Mouse (Mus musculus): ENCODE results near the gene Tnrc18. TPM values are rescaled to one million over a fixed set of nuclear protein-coding genes. Genes with fewer than 3 reads are reported as not detected.

Gene Tnrc18
- total and polyA plus RNA-seq, 2 experiments: 4.0 to 17.8 TPM

- Histone ChIP-seq H3K9ac (ENCODE audit: low read depth, low read length) (no peak overlapping the region), H3K27ac (replicated peaks; ENCODE audit: insufficient read depth, low read depth, low read length) (no peak overlapping the region), H3K4me3 (ENCODE audit: insufficient read depth, low read depth, low read length) (no peak overlapping the region), H3K79me2 (ENCODE audit: control insufficient read depth, insufficient read depth, low read length) (no peaks in the 10 kb centered on the region), H3K4me1 (ENCODE audit: control insufficient read depth, insufficient read depth, low read length) (no peaks in the 10 kb centered on the region), H3K27me3 (ENCODE audit: control insufficient read depth, insufficient read depth, low read length) (no peaks in the 10 kb centered on the region), H3K36me3 (ENCODE audit: control insufficient read depth, insufficient read depth, low read length) (peaks cover 27% of the 10 kb centered on the region)
- no peak for TF ChIP-seq CTCF (IDR thresholded peaks at IDR 0.05; ENCODE audit: low read depth, low read length)
- no peak for TF ChIP-seq POLR2A (IDR thresholded peaks at IDR 0.05; ENCODE audit: extremely low read depth, insufficient read depth, low read length)
- no peak for DNase-seq (ENCODE audit: extremely low read depth, low read depth, low spot score)
- WGBS: 94% methylated on average over 13 of the region's 13 CpGs
Observed at GRCm38 (mm10) chr5:142752241-142752640, 65.2 kb downstream of the Tnrc18 start.

GRCm38 (mm10) chr5:142750173-142750572 is 67.3 kb downstream of the Tnrc18 start:
- H3K9ac ChIP-seq (ENCODE audit: low read depth, low read length): no peak overlapping the region
- peaks cover 27% of the 10 kb centered on the region for H3K36me3 ChIP-seq (ENCODE audit: control insufficient read depth, insufficient read depth, low read length)
- 82% methylated on average over 11 of the region's 11 CpGs for WGBS

GRCm38 (mm10) chr5:142747026-142747629 is 70.3 kb downstream of the Tnrc18 start:
- H3K4me3 ChIP-seq (ENCODE audit: insufficient read depth, low read depth, low read length): no peak overlapping the region
- H3K27me3 ChIP-seq (ENCODE audit: control insufficient read depth, insufficient read depth, low read length): no peaks in the 10 kb centered on the region
- WGBS: 79% methylated on average over 12 of the region's 12 CpGs
- TF ChIP-seq POLR2A (IDR thresholded peaks at IDR 0.05; ENCODE audit: extremely low read depth, insufficient read depth, low read length) (no peak), CTCF (IDR thresholded peaks at IDR 0.05; ENCODE audit: low read depth, low read length) (no peak)
- peaks cover 29% of the 10 kb centered on the region for H3K36me3 ChIP-seq (ENCODE audit: control insufficient read depth, insufficient read depth, low read length)
- no peaks in the 10 kb centered on the region for H3K4me1 ChIP-seq (ENCODE audit: control insufficient read depth, insufficient read depth, low read length)
- H3K9ac ChIP-seq (ENCODE audit: low read depth, low read length): no peak overlapping the region
- H3K79me2 ChIP-seq (ENCODE audit: control insufficient read depth, insufficient read depth, low read length): no peaks in the 10 kb centered on the region
- H3K27ac ChIP-seq (replicated peaks; ENCODE audit: insufficient read depth, low read depth, low read length): no peak overlapping the region
- DNase-seq (ENCODE audit: extremely low read depth, low read depth, low spot score): no peak

More at GRCm38 (mm10) chr5:142750173-142750572, 67.3 kb downstream of the Tnrc18 start:
- no peak for DNase-seq (ENCODE audit: extremely low read depth, low read depth, low spot score)
- H3K4me1 ChIP-seq (ENCODE audit: control insufficient read depth, insufficient read depth, low read length): no peaks in the 10 kb centered on the region
- no peaks in the 10 kb centered on the region for H3K79me2 ChIP-seq (ENCODE audit: control insufficient read depth, insufficient read depth, low read length)
- H3K27ac ChIP-seq (replicated peaks; ENCODE audit: insufficient read depth, low read depth, low read length): no peak overlapping the region
- no peaks in the 10 kb centered on the region for H3K27me3 ChIP-seq (ENCODE audit: control insufficient read depth, insufficient read depth, low read length)
- TF ChIP-seq POLR2A (IDR thresholded peaks at IDR 0.05; ENCODE audit: extremely low read depth, insufficient read depth, low read length): no peak
- no peak for TF ChIP-seq CTCF (IDR thresholded peaks at IDR 0.05; ENCODE audit: low read depth, low read length)
- no peak overlapping the region for H3K4me3 ChIP-seq (ENCODE audit: insufficient read depth, low read depth, low read length)

- WGBS: 88% methylated on average over 8 of the region's 8 CpGs
- H3K36me3 ChIP-seq (ENCODE audit: control insufficient read depth, insufficient read depth, low read length): peaks cover 18% of the 10 kb centered on the region; the same call in 1 of the 2 replicates
- no peaks in the 10 kb centered on the region for H3K4me1 ChIP-seq (ENCODE audit: control insufficient read depth, insufficient read depth, low read length)
- no peaks in the 10 kb centered on the region for H3K79me2 ChIP-seq (ENCODE audit: control insufficient read depth, insufficient read depth, low read length)
- TF ChIP-seq CTCF (IDR thresholded peaks at IDR 0.05; ENCODE audit: low read depth, low read length) (no peak), POLR2A (IDR thresholded peaks at IDR 0.05; ENCODE audit: extremely low read depth, insufficient read depth, low read length) (no peak)
- H3K4me3 ChIP-seq (ENCODE audit: insufficient read depth, low read depth, low read length): no peak overlapping the region
- no peak overlapping the region for H3K9ac ChIP-seq (ENCODE audit: low read depth, low read length)
- DNase-seq (ENCODE audit: extremely low read depth, low read depth, low spot score): no peak
- no peak overlapping the region for H3K27ac ChIP-seq (replicated peaks; ENCODE audit: insufficient read depth, low read depth, low read length)
- H3K27me3 ChIP-seq (ENCODE audit: control insufficient read depth, insufficient read depth, low read length): no peaks in the 10 kb centered on the region
Observed at GRCm38 (mm10) chr5:142739941-142740340, 77.5 kb downstream of the Tnrc18 start.

GRCm38 (mm10) chr5:142731916-142732315 is 85.5 kb downstream of the Tnrc18 start:
- no peaks in the 10 kb centered on the region for H3K79me2 ChIP-seq (ENCODE audit: control insufficient read depth, insufficient read depth, low read length)
- H3K27me3 ChIP-seq (ENCODE audit: control insufficient read depth, insufficient read depth, low read length): no peaks in the 10 kb centered on the region
- no peak for DNase-seq (ENCODE audit: extremely low read depth, low read depth, low spot score)
- 94% methylated on average over 11 of the region's 11 CpGs for WGBS
- no peaks in the 10 kb centered on the region for H3K4me1 ChIP-seq (ENCODE audit: control insufficient read depth, insufficient read depth, low read length)
- H3K27ac ChIP-seq (replicated peaks; ENCODE audit: insufficient read depth, low read depth, low read length): no peak overlapping the region
- no peak overlapping the region for H3K4me3 ChIP-seq (ENCODE audit: insufficient read depth, low read depth, low read length)
- H3K36me3 ChIP-seq (ENCODE audit: control insufficient read depth, insufficient read depth, low read length): peaks cover 57% of the 10 kb centered on the region
- TF ChIP-seq POLR2A (IDR thresholded peaks at IDR 0.05; ENCODE audit: extremely low read depth, insufficient read depth, low read length) (no peak), CTCF (IDR thresholded peaks at IDR 0.05; ENCODE audit: low read depth, low read length) (no peak)
- no peak overlapping the region for H3K9ac ChIP-seq (ENCODE audit: low read depth, low read length)

GRCm38 (mm10) chr5:142730295-142730694 is 87.2 kb downstream of the Tnrc18 start:
- DNase-seq (ENCODE audit: extremely low read depth, low read depth, low spot score): no peak
- 89% methylated on average over 12 of the region's 12 CpGs for WGBS
- Histone ChIP-seq H3K79me2 (ENCODE audit: control insufficient read depth, insufficient read depth, low read length) (no peaks in the 10 kb centered on the region), H3K27me3 (ENCODE audit: control insufficient read depth, insufficient read depth, low read length) (no peaks in the 10 kb centered on the region), H3K4me1 (ENCODE audit: control insufficient read depth, insufficient read depth, low read length) (no peaks in the 10 kb centered on the region), H3K4me3 (ENCODE audit: insufficient read depth, low read depth, low read length) (no peak overlapping the region), H3K27ac (replicated peaks; ENCODE audit: insufficient read depth, low read depth, low read length) (no peak overlapping the region), H3K9ac (ENCODE audit: low read depth, low read length) (no peak overlapping the region), H3K36me3 (ENCODE audit: control insufficient read depth, insufficient read depth, low read length) (peaks cover 54% of the 10 kb centered on the region)
- TF ChIP-seq CTCF (IDR thresholded peaks at IDR 0.05; ENCODE audit: low read depth, low read length) (no peak), POLR2A (IDR thresholded peaks at IDR 0.05; ENCODE audit: extremely low read depth, insufficient read depth, low read length) (no peak)
